Mouse (Mus musculus): ENCODE measurements around the gene Scap.

GRCm38 (mm10) chr9:110358341-110358740 lies 25.3 kb downstream of the Scap start:
- TF ChIP-seq CTCF (IDR thresholded peaks at IDR 0.05; ENCODE audit: low read depth) = no peak
- no peak for TF ChIP-seq EP300 (optimal IDR thresholded peaks at IDR 0.05)

Data from stomach, postnatal 0 days (tissue).